Mouse (Mus musculus): ENCODE results near the gene Vsir.

Gene Vsir

DNA sequence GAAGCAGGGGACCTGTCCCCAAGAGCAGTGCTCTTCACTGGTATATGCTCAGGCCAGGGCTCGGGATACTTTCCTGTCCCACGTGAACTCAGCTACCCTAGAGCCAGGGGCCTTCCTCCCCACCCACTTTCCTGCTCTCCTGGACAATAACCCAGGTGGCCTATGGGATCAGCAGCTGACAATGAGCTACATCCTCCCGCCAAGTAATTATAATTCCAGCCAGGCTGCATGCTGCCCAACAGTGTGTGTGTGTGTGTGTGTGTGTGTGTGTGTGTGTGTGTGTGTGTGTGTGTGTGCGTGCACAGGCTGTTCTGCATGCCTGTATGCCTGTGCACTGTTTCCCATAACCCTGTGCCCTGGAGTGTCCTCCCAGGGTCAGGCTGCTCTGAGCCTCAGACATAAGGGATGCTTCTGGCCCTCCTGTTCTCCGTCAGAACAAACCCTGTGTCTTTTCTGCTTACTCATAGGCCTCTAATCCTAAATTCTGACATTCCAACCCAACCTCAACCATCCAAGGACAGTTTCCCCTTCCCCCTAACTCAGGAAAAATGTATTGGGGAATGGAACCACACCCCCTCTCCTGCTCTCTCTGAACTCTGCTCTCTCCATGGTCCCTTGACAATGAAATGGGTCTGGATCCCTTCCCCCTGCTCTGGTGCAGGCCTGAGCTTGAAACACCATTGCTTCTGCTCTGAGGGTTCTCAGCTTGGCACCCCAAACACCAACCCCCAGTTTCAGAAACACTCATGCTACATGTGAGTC, 6.8 kb downstream of the Vsir start:
- no peak for DNase-seq (ENCODE audit: extremely low read depth, low read depth)

DNA sequence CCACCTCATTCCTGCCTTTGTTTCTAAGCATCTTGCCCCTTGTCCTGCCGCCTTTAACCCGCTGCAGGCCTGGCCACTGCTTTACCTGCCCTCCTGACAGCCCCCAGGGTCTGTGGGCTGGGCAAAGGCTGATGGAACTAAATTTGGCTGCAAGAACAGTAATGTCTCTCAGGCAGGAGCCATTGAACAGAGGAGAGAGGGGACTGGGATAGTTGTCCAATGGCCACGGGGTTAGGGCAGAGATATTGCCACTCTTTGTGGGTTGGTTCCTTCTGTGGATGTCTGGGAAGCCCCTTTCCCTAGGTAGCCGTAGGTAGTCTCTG, 7.3 kb downstream of the Vsir start:
- no peak for DNase-seq (ENCODE audit: extremely low read depth, low read depth)

DNA sequence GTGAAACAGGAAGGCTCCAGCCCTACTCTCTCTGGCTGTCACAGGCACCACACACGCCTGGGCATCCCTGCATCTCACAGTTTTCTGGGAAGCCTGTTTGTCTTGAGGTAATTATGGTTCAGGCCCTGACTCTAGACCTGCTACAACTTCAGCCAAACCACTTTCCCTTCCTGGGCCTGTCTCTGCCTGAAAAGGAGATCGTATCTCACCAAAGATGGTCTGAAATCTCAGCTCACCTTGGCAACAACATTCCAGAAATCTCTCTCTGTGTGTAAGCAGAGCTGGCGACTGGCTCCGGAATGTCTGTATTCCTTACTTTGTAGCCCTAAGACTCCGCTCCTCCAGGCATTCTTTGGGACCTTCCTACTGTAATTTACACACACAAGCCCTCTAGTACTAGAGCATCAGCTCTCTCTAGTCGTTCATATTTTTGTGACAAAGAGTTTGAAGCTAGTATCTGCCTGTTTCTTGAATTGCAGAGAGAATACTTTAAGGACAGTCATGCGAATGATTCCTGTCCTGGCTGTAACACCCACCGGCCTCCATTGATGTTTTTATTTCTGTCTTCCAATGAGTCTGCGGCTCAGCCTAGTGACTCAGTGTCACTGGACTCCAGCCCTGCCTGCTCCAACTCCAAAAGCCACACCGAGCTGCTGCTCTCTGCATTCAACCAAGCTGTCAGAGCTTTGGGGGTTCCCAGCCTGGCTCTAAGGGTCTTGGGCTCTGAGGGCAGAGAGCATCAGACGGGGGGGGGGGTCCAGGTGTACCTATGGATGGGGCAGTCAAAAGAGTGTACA, 8.4 kb downstream of the Vsir start:
- DNase-seq (ENCODE audit: extremely low read depth, low read depth) = no peak

DNA sequence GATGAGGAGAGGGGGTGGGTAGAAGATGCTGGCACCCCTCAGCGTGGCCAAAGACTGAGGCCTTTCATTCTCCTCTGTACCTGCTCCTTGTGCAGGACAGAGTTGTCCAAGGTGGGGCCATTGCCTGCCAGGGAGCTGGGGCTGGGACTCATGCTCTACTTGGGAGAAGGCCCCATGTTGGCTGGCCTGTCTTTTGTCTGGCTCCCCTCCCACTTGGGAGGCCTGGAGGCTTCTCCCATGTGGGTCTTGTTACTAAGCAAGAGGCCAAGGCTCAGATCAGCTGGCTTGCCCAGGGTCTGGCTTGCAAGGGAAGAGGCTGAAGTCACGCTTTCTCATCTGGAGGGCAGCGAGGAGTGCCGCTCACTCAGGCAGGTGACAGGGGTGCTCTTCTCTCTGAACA, 10.8 kb downstream of the Vsir start:
- no peak for DNase-seq (ENCODE audit: extremely low read depth, low read depth)

DNA sequence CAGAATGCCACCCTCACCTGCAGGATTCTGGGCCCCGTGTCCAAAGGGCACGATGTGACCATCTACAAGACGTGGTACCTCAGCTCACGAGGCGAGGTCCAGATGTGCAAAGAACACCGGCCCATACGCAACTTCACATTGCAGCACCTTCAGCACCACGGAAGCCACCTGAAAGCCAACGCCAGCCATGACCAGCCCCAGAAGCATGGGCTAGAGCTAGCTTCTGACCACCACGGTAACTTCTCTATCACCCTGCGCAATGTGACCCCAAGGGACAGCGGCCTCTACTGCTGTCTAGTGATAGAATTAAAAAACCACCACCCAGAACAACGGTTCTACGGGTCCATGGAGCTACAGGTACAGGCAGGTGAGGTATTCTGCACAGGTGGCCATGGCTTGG, 11.2 kb downstream of the Vsir start:
- DNase-seq (ENCODE audit: extremely low read depth, low read depth) = no peak

DNA sequence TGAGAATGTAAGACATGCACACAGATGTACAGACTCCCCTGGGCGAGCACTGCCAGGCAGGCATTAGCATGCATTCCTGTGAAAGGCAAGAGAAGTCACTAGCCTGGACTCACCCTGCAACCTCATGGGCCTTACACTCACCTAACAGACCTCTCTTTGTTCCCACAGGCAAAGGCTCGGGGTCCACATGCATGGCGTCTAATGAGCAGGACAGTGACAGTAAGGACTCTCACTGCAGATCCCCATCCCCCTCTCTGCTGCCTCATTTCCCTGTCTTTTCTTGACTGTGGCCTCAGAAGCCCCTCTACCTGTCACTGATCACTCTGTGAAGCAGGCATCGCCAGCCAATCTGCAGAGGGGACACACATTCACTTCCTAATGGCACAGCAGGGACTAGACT, 12.1 kb downstream of the Vsir start:
- DNase-seq (ENCODE audit: extremely low read depth, low read depth) = no peak

DNA sequence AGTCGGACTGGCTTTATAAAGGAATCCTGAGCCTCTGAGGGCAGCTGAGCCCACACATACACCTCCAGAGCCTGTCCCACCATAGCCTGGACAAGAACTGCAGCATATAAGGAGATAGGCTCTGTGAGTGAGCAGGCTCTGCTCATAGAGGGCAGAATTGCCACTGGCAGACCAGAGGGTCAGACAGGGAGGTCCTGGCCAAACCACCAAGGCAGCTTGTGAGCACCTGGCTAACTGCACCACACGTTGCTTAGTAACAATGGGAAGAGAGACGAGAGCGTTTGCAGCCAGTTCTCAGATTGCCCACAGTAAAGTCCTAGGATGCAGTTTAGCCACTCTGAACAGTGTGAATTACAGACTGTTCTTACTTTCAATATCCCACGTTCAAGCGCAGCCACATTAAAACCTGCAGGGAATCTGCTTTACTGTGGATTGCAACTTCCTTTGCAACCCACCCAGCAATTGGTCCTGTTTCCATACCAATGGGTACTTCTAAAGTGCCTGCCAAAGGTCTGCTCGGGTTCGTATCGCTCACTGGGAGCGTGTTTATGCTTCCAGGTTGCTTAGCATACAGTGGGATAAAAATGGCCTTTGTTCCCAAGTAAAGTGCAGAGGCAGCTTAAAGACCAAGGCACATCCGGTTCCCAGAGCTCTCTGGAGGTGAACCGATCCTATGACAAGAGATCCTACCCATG, 15.1 kb downstream of the Vsir start:
- no peak for DNase-seq (ENCODE audit: extremely low read depth, low read depth)

DNA sequence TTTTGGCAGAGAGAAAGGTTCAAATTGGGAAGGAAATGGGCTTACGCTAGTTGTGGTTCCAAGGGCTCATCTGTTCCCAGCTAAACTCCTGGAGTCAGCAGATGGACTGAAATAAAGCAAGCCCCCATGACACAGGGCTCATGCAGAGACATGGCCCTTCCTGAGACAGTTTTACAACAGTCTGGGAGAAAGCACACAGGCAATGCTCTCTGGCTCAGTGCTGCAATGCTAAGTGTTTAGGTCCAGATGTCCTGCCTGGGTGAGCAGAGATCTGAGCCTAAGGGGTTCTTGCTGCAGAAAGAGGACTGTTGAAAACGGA, 15.6 kb downstream of the Vsir start:
- DNase-seq (ENCODE audit: extremely low read depth, low read depth) = no peak

DNA sequence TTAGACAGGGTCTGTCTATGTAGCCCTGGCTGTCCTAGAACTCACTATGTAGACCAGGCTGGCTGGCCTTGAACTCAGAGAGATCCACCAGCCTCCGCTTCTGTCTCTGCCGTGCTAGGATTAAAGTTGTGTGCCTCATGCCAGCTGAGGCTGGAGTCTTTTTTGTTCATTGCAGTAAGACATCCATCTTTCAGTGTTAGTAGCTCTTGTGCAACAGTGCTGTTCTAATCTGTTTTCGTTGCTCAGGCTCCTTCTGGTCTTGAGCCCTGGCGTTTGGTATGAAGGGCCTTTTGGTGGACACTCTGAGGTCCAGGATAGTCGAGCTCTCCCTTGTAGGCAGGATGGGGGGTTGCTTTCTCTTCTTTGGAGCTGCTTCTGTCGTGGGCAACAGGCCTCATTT, 16.8 kb downstream of the Vsir start:
- no peak for DNase-seq (ENCODE audit: extremely low read depth, low read depth)

DNA sequence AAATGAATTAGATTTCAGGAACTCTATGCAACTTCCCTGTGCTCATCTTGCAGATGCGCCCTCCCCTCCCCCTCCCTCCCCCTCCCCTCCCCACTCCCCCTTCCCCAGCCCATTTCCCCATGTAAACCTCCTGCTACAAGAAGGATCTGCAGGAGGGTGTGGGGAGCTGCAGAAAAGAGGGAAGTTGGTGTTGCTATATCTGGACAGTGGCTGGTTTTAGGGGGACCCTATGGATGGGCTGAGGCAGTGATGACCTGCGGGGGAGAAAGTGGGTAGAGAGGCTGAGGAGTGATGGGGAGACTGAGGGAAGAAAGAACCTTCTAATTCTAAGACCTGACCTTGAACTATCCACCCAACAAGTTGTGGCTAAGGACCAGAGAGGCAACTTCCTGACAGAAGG, 20.5 kb downstream of the Vsir start:
- DNase-seq (ENCODE audit: extremely low read depth, low read depth) = no peak

DNA sequence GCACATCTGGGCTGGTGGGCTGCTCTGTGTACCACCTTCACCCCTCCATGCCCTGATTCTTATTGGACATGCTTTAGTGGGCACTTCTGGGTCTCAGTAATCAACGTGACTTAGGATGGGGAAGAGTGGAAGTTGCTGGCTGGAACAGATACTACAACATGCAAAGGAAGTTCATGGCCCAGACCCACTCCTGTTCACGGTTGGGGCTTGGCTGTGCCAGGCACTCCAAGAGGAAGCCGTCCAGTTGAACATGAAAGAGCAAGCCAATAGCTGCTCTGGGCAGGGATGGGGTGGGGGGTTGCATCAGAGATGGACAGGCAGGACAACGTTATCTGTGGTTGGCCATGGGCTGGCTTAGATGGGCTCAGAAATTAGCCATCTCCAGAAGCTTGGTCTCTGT, 21.3 kb downstream of the Vsir start:
- DNase-seq (ENCODE audit: extremely low read depth, low read depth) = no peak

DNA sequence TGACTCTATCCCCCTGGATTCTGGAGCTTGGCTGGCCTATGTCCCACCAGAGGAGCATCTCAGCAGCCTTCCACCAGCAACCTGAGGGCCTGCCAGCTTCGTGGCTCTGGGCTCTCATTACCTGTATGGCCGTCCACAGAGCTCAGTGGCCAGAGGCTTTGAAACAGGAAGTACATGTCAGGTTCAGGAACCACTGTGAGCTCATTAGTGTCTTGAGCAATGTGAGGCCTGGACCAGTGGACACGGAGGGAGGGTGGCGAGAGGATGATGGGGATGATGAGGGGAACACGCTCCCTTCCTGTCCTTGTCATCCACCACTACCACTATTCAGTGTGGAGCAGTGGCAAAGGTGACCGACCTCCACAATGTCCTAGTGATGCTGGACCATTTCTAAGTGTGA, 22.8 kb downstream of the Vsir start:
- no peak for DNase-seq (ENCODE audit: extremely low read depth, low read depth)

DNA sequence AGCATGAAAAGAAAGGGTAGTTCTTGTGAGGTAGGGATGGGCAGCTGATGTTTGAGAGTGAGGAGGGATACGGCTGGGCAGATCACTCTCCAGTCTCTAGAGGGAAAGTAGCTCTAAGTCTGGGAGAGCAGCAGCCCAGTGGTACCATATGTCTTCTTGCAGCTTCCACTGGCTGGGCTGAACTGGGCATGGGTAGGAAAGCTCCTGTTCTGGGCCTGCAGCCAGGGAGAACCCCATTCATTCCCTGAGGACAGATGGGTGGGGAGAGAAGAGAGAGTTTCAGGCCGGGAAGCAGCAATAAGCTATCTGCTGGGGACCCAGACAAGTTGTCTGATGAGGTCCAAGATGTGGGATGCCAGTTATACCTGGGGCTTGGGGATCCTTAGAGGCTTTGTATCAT, 23.4 kb downstream of the Vsir start:
- DNase-seq (ENCODE audit: extremely low read depth, low read depth) = no peak

DNA sequence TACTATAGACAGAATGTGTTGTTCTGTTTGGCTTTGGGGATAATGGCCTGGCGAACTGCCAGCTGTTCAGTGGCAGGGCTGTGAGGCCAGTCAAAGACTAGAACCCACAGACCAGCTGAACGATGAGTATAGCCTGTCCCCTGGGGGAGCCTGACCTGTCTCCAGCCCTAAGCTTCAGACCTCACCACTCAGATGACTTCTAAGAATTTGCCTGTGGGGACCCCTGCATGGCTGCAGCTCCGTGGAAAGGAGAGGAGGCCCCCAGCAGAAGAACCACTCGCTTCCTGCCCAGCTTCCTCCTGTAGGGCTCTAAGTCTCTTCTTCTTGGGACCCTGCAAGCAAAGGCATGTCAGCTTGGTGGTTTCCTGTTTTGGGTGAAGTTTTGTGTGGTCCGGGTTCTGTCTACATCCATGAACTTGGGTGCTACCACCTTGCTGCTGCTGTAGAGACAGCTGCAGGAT, 24.0 kb downstream of the Vsir start:
- DNase-seq (ENCODE audit: extremely low read depth, low read depth) = no peak

DNA sequence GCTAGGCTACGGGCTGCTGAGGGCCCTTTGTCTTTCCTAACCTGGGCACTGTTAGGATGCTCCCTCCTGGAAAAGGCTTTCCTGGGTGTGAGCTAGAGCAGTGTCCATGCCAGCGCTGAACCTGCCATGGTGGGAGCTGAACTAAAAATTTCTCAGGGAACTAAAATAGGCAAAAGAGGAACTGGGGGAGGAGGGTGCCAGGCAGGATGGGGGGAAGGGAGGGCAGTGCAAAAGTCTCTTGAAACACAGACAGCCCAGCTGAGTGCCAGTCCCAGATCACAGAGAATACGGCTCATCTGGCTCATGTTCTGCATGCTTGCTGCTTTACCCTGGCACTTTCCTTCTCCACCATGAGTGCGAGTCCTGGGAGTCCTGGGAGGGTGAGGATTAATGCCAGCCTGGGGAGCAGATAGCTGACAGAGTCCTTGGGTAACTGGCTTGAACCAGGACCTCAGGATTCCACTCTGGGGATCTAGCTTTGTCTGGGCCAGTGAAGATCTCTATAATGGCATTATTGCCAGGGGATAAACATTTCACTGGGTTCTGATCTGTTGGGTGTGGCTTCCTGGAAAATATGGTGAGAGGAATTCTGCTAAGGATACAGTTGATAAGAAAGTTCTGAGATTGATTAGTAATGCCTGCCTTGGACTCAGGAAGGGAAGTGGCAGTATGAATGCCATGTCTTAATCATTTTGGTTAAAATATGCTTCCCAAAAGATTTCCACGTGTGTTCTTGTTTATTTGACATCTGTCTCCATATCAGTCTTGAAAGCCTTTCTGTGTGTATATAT, 25.1 kb downstream of the Vsir start:
- DNase-seq (ENCODE audit: extremely low read depth, low read depth) = no peak

DNA sequence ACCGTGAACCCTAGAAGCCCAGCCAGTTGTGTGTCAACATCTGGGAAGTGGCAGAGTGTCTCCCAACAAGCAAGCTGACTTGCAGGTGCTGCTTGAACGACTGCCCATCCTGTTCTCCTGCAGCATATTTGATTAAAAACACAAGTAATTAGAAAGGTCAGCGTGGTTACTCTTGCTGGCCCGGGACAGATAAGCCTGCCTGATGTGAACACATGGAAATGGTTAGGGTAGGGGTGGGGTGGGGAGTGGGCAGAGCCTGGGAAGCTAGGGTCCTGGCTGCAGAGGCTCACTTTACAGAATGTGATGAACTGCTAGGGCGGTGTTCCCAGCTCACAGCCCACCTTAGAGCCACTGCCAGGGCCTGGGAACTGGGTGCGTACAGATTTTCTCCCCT, 26.9 kb downstream of the Vsir start:
- DNase-seq (ENCODE audit: extremely low read depth, low read depth) = no peak

DNA sequence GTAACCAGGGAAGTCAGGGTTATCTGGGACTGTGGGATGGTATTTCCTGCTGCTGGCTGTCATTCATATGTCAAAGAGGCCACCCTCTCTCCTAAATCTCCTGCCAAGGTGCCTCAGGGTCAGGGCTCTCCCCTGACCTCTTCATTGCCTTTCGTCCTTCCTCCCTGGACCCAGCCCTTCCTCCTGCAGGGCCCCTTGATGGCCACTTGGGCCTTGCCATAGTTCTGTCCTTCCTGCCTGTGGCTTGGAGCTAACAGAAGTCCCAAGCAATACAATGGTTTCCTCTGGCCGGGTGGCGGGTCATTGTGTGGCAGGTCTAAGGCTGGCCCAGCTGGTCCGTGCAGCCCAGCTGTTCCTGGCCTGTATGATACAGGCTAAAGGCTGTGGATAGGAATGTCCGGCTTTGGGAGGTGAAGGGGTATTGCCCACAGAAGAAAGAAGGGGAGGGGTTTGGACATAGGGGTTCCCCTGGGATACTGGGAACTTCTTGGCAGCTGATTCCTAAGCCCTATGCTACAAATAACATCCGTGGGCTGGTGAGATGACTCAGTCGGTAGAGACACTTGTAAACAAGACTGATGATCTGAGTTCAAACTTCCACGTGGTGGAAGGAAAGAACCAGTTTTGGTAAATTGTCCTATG, 27.4 kb downstream of the Vsir start:
- no peak for DNase-seq (ENCODE audit: extremely low read depth, low read depth)

DNA sequence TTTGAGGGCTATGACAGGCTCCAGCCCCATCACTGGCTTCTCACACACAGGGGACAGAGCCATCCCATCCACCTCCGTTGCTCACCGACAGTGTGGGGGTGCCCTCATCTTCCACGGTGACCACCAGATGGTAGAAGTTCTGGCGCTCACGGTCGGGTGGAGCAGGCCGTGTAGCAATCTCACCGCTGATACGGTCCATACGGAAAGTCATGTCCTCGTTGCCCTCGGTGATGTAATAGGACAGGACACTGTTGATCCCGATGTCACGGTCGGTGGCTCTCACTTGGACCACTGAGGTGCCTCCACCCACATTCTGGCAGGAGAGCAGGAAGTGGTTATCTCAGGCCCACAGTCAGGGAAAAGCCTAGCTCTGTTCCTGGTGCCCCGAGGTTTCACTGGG, 30.1 kb downstream of the Vsir start:
- no peak for DNase-seq (ENCODE audit: extremely low read depth, low read depth)

DNA sequence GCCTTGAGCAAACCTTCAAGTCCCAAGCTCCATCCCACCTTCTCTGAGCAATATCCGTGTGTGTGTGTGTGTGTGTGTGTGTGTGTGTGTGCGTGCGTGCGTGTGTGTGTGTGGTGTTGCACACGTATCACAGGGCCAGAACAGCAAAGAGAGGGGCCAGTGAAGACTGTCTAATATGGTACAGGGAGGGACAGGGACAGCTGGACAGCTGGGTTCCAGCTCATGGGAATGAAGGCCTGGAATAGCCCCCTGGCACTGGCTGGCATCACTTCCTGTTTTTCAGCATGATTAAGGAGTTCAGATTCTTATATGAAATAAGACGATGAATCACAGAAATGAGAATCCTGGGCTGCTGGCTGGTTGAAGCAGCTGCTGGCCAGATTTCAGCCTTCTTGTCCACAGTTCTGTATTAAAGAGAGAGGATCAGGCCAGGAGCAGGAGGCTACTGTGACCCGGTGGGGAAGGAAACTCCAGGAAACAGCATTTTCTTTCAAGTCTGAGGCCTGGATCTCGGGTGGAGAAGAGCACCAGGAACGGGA, 32.8 kb downstream of the Vsir start:
- no peak for DNase-seq (ENCODE audit: extremely low read depth, low read depth)

DNA sequence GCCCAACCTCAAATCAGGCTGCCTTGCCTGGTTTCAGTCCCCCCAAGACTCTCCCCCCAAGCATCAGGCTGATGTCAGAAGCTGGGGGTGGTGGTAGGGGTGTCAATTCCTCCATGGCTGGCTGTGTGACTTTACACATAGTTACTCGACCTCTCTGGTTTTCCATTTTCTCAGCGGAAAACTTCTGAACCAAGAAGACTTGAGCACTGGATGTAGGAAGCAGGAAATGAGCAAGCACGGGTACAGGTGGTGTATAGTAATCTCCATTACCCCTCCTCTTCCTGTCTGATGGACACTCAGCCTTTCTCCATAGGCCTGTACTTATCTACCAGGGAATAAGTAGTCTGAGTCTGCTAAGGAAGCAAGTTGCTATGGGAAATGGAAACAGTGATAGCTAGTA, 33.6 kb downstream of the Vsir start:
- no peak for DNase-seq (ENCODE audit: extremely low read depth, low read depth)

Data from MEL-GATA-1-ER (cell line).